Mouse (Mus musculus) heart, adult 2 months (tissue): Measurements from ENCODE around the gene Agpat3.

Experiments
- CTCF ChIP-seq: fragments of 200-600 bp; IDR thresholded peaks from 2 replicates; pipeline ENCODE4 v1.8.1; 2022; ENCODE audit warnings: antibody characterized with exemption, mild to moderate bottlenecking, moderate library complexity
- EP300 ChIP-seq: fragments of 200-500 bp; IDR thresholded peaks from 2 replicates; pipeline ENCODE4 v1.6.1; 2011; ENCODE audit warnings: low read depth, low read length, control low read depth; ENCODE audit not compliant: insufficient read depth
- POLR2A ChIP-seq: fragments of 200-500 bp; IDR thresholded peaks from 2 replicates; pipeline ENCODE4 v1.6.1; 2011; ENCODE audit warnings: mild to moderate bottlenecking, low read depth, low read length, control low read depth; ENCODE audit not compliant: insufficient read depth

GRCm38 (mm10) chr10:78264735-78265134 lies 87.6 kb downstream of the Agpat3 start:
- TF ChIP-seq CTCF (no peak), POLR2A (no peak), EP300 (no peak)
